Mouse (Mus musculus) heart, embryonic 14.5 days (tissue): ENCODE data around the gene Proca1. TPM values are rescaled to one million over a fixed set of nuclear protein-coding genes. Genes with fewer than 3 reads are reported as not detected.

Experiments
- ATAC-seq: fragments of 200-750 bp; cut with Nextera tagmentation; 2 replicates; pipeline ENCODE4 v1.8.0; 2017; ENCODE audit warnings: low read depth, moderate TSS enrichment; ENCODE audit not compliant: insufficient number of reproducible peaks, insufficient read depth, low FRiP score
- H3K27ac ChIP-seq, 2 experiments: fragments of 200-500 bp in 1 of 2; fragments of 300-500 bp in 1 of 2; sonication (generic) in 1 of 2; replicated peaks in 1 of 2; 2 replicates each; pipeline ENCODE4 v1.5.1; 2012 to 2014; ENCODE audit warnings: low read depth in 2 of 2, low read length in 2 of 2, control low read depth in 1 of 2, mild to moderate bottlenecking in 1 of 2, mixed read lengths in 1 of 2; ENCODE audit not compliant: control insufficient read depth in 1 of 2, insufficient read depth in 1 of 2
- H3K27me3 ChIP-seq: fragments of 300-500 bp; sonication (generic); 2 replicates; pipeline ENCODE4 v1.6.1; 2014; ENCODE audit warnings: mild to moderate bottlenecking, low read length, control low read depth; ENCODE audit not compliant: control insufficient read depth, insufficient read depth
- H3K36me3 ChIP-seq: fragments of 300-500 bp; sonication (generic); 2 replicates; pipeline ENCODE4 v1.6.1; 2014; ENCODE audit warnings: mild to moderate bottlenecking, control low read depth, low read length, mixed read lengths; ENCODE audit not compliant: control insufficient read depth, insufficient read depth
- H3K4me1 ChIP-seq, 2 experiments: fragments of 200-500 bp in 1 of 2; fragments of 300-500 bp in 1 of 2; sonication (generic) in 1 of 2; 2 replicates each; pipeline ENCODE4 v1.6.1; 2012 to 2014; ENCODE audit warnings: low read length in 2 of 2, control low read depth in 1 of 2, mixed read lengths in 1 of 2; ENCODE audit not compliant: control insufficient read depth in 2 of 2, insufficient read depth in 2 of 2
- H3K4me2 ChIP-seq: fragments of 300-500 bp; sonication (generic); 2 replicates; pipeline ENCODE4 v1.6.1; 2014; ENCODE audit warnings: mild to moderate bottlenecking, low read length
- H3K4me3 ChIP-seq, 2 experiments: fragments of 200-500 bp in 1 of 2; fragments of 300-500 bp in 1 of 2; sonication (generic) in 1 of 2; 2 replicates each; pipeline ENCODE4 v1.5.1; 2012 to 2014; ENCODE audit warnings: low read length in 2 of 2, mild to moderate bottlenecking in 2 of 2, control low read depth in 1 of 2, low read depth in 1 of 2, moderate library complexity in 1 of 2; ENCODE audit not compliant: control insufficient read depth in 1 of 2, insufficient read depth in 1 of 2
- H3K9ac ChIP-seq: fragments of 300-500 bp; sonication (generic); 2 replicates; pipeline ENCODE4 v1.6.1; 2014; ENCODE audit warnings: mild to moderate bottlenecking, low read length
- H3K9me3 ChIP-seq: fragments of 300-500 bp; sonication (generic); 2 replicates; pipeline ENCODE4 v1.6.1; 2016; ENCODE audit warnings: low read length, control low read depth; ENCODE audit not compliant: control insufficient read depth
- WGBS: fragments of 180-500 bp; shearing (Covaris S2); extraction: QIAGEN DNeasy Blood & Tissue Kit; methylation state at CpG from one replicate; pipeline ENCODE4 v1.1.7; 2014; 5-methylcytosine and 5-hydroxymethylcytosine counted together
- polyA plus RNA-seq: library from polyadenylated mRNA; unstranded; fragments of >200 nt; fragmentation: Nextera tagmentation; extraction: Ambion mirVana; gene quantifications from 2 replicates; pipeline ENCODE4 v1.2.1, GENCODE M21; 2014

Gene Proca1
- polyA plus RNA-seq, 1 experiment from 2014 or later = 2.9 TPM

GRCm38 (mm10) chr11:78188331-78189233 lies 4.6 kb upstream of the Proca1 start, which contains the start of gene Rab34:
Gene Rab34, plus strand, starts transcription at chr11:78188430.
- no peaks in the 10 kb centered on the region for H3K9me3 ChIP-seq
- under 1% methylated on average over 80 of the region's 80 CpGs for WGBS
- peaks cover 27% of the 10 kb centered on the region for H3K36me3 ChIP-seq
- peak within 1 kb of the TSS; percentile 56 to 75 for H3K4me3 ChIP-seq
- peak; percentile 69 for ATAC-seq
- H3K9ac ChIP-seq = peak within 1 kb of the TSS; percentile 84
- H3K4me2 ChIP-seq = peak within 1 kb of the TSS; percentile 64
- H3K27ac ChIP-seq = peak within 1 kb of the TSS; percentile 95 to 97
- no peaks in the 10 kb centered on the region for H3K27me3 ChIP-seq
- H3K4me1 ChIP-seq = peaks cover 4 to 15% of the 10 kb centered on the region in 2 experiments; a peak in 3 of 4 replicates

- peak overlapping the region; percentile 56 to 75 for H3K4me3 ChIP-seq
- H3K4me2 ChIP-seq = peak overlapping the region; percentile 64
- peak overlapping the region; percentile 95 to 97 for H3K27ac ChIP-seq
- 2% methylated on average over 42 of the region's 42 CpGs for WGBS
- H3K9me3 ChIP-seq = no peaks in the 10 kb centered on the region
- H3K27me3 ChIP-seq = no peaks in the 10 kb centered on the region
- H3K9ac ChIP-seq = peak overlapping the region; percentile 84
- H3K36me3 ChIP-seq = peaks cover 27% of the 10 kb centered on the region
- peak; percentile 76 for ATAC-seq
- peaks cover 5 to 14% of the 10 kb centered on the region in 2 experiments; a peak in 3 of 4 replicates for H3K4me1 ChIP-seq
Observed at GRCm38 (mm10) chr11:78189234-78190040, 3.8 kb upstream of the Proca1 start.

GRCm38 (mm10) chr11:78190041-78190440 lies 3.2 kb upstream of the Proca1 start:
- Histone ChIP-seq H3K4me2 (peak overlapping the region; percentile 64), H3K36me3 (peaks cover 27% of the 10 kb centered on the region), H3K27me3 (no peaks in the 10 kb centered on the region), H3K9me3 (no peaks in the 10 kb centered on the region), H3K4me1 (peaks cover 8 to 20% of the 10 kb centered on the region in 2 experiments; a peak in 3 of 4 replicates), H3K4me3 (peak overlapping the region in 1 of 2 experiments; percentile 56; a peak in 1 of 4 replicates), H3K9ac (peak overlapping the region; percentile 84; the same call in 1 of the 2 replicates), H3K27ac (peak overlapping the region; percentile 95 to 97; a peak in 2 of 4 replicates)
- WGBS = 72% methylated on average over 6 of the region's 6 CpGs
- ATAC-seq = no peak

- H3K4me2 ChIP-seq = peak overlapping the region; percentile 78
- peaks cover 11 to 18% of the 10 kb centered on the region in 2 experiments for H3K4me1 ChIP-seq
- H3K9me3 ChIP-seq = no peaks in the 10 kb centered on the region
- peak overlapping the region; percentile 67 for H3K9ac ChIP-seq
- 4% methylated on average over 30 of the region's 30 CpGs for WGBS
- no peaks in the 10 kb centered on the region for H3K27me3 ChIP-seq
- peak; percentile 65 for ATAC-seq
- peak overlapping the region; percentile 41 to 68 for H3K4me3 ChIP-seq
- H3K27ac ChIP-seq = 0 out of 4 replicates have a peak overlapping the region, but pooled peaks of 1 of the 2 experiments have one; percentile 14
- H3K36me3 ChIP-seq = peaks cover 27% of the 10 kb centered on the region
Observed at GRCm38 (mm10) chr11:78194411-78195100, 1.4 kb downstream of the Proca1 start.

- Histone ChIP-seq H3K9me3 (no peaks in the 10 kb centered on the region), H3K36me3 (peaks cover 27% of the 10 kb centered on the region), H3K27me3 (no peaks in the 10 kb centered on the region), H3K4me2 (peak overlapping the region; percentile 78), H3K9ac (peak overlapping the region; percentile 67), H3K4me3 (peak overlapping the region; percentile 41 to 68), H3K4me1 (peaks cover 8 to 11% of the 10 kb centered on the region in 2 experiments), H3K27ac (0 out of 4 replicates have a peak overlapping the region, but pooled peaks of 1 of the 2 experiments have one; percentile 14)
- WGBS = 48% methylated on average over 23 of the region's 23 CpGs
- ATAC-seq = no peak
Observed at GRCm38 (mm10) chr11:78195101-78195863, 2.1 kb downstream of the Proca1 start.

- Histone ChIP-seq H3K9me3 (no peaks in the 10 kb centered on the region), H3K4me3 (no peak overlapping the region), H3K27ac (no peak overlapping the region), H3K4me1 (no peaks in the 10 kb centered on the region), H3K27me3 (no peaks in the 10 kb centered on the region), H3K36me3 (peaks cover 40% of the 10 kb centered on the region), H3K4me2 (no peak overlapping the region), H3K9ac (no peak overlapping the region)
- ATAC-seq = no peak
- WGBS = 92% methylated on average over 3 of the region's 3 CpGs
Observed at GRCm38 (mm10) chr11:78202372-78202771, 9.2 kb downstream of the Proca1 start.
